Mouse (Mus musculus) heart, postnatal 0 days (tissue): ENCODE measurements around the gene Anks1b.

ENCODE experiments used
- CTCF ChIP-seq: IDR thresholded peaks from 2 replicates; pipeline ENCODE4 v1.5.1; 2016; ENCODE audit warnings: antibody characterized with exemption, control low read depth, low read depth
- EP300 ChIP-seq: IDR thresholded peaks from 2 replicates; pipeline ENCODE4 v1.6.1; 2016; ENCODE audit warnings: antibody characterized with exemption, low read depth

GRCm38 (mm10) chr10:90892728-90893127 lies 1019.4 kb downstream of the Anks1b start:
- TF ChIP-seq EP300: no peak
- no peak for TF ChIP-seq CTCF
